Mouse (Mus musculus): ENCODE data around the gene Sfxn5.

Sfxn5 gene

DNA sequence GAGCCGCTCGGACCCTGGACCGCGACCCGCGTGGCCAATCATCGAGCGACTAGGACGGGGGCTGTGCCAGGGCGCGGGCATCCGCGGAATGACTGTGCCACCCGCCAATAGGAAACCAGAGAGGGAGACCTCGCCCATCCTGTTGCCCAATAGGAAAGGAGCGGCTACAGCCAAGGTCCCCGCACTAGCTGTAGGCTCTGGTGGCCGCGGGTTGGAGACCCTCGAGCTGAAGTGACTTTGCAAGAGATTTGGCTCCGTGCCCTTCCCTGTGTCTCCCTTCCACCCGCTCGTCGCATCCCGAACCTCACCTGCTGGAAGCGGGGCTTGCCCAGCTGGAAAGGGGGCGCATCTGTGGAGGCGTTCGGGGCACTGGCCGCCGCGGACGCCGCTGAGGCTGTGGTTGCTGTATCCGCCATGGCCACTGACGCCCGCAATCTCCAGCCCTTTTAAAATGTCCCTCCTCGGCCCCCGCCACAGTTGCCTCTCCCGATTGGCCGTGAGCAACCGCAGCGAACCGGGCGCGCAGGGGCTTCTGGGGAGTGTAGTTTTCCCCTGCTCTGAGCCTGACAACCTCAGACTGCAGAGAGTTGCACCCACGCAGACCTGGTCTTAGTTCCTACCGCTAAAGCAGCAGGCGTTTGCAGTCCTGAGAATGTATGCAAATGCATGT lies at the start of gene Sfxn5:
Gene Sfxn5, minus strand, starts transcription at position 423 of the 670 bp plus-strand sequence.
- peak; percentile 95 for DNase-seq (ENCODE audit: low spot score)

DNA sequence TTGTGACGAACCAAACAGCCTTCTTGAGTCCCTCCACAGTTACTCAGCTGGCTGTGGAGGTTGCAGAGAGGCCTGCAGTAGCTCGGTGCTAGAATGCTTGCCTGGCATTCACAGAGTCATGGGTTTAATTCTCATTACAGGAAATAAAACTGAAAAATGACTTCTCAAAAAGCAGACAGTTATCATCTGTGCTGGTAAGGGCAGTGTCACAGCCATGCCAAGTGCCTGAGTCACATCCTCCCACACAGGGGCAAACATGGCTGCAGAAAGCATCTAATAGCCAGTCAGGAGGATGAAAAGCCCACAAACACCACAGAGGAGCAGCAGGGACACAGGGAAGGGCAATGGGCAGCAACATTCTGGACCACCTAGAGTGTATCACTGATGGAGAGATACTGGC lies 49.6 kb upstream of the Sfxn5 start:
- no peak for DNase-seq (ENCODE audit: low spot score)

DNA sequence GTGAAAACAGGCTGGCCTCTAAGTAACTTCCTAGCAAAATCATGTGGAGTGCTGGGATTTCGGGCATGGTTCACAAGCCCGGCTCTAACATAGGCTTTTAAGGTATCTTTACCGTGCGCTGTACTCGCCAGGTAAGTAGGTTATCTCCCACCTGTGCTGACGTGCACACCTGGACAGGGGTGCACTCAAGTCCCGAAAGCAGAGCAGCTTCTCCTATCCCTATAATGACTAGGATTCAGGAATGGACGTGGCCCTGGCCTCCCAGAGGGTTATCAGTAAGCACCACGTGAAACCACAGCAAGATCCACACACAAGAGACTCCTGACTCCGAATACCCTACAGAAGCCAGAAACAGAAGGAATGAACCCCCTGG lies 48.4 kb upstream of the Sfxn5 start:
- DNase-seq (ENCODE audit: low spot score), result no peak

DNA sequence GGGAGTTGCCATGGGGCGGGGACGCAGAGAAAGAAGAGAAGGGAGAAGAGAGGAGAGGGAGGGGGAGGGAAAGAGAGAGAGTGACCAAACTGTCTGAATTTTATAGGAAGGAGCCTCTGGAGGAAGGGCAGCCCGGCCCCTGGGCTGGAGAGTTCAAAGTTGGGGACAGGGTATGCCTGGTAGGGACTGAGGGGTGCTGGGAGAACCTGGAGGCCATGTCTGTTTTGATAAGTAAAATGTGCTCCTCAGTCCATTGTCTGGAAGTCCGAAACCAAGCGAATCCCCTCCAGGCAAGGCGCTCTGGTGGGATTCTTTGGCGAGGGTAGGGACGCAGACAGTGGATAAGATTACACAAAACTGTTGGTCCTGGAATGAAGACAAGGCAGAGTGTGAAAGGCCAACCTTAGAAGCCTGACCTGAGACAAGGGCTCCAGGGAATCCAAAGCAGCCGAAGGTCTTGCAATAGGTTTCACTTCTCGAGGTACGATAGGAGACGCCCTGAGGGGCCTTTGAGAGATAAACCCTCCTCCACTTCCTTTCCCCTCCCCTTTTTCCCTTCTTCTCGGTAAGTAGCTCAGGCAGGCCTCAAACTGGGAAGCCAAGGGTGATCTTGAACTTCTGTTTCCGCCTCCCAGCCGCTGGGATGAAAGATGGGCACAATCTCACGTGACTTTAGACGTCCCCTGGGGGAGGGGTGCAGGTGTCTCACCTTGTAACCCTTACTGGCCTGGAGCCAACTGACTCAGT lies 47.9 kb upstream of the Sfxn5 start:
- no peak for DNase-seq (ENCODE audit: low spot score)

DNA sequence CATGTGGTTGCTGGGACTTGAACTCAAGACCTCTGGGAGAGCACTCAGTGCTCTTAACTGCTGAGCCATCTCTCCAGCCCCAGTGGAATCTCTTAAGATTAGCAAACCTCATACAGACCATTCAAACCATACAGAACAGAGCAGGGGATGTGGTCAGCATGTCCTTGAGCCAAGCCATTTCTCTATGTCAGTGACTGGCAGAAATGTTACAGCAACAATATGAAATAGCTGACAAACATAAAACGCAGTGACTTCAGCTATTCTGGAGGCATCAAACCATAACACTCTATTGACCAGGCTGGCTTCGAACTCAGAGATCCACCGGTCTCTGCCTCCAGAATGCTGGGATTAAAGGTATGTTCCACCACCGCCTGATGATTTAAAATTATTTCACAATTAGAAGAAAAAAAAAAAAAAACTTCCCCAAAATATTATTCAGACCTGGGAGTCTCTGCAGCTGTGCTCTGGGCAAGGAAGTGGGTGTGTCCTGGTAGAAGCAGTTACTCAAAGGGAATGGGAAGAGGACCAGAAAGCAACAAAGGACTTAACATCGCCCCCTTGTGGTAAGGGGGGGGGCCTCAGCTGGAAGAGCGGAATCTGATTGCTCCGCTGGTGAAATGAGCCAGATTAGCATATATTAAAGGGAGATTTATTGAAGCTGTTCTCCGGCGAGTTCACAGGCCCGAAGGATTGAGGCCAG lies 47.1 kb upstream of the Sfxn5 start:
- peak; percentile 91 for DNase-seq (ENCODE audit: low spot score)

DNA sequence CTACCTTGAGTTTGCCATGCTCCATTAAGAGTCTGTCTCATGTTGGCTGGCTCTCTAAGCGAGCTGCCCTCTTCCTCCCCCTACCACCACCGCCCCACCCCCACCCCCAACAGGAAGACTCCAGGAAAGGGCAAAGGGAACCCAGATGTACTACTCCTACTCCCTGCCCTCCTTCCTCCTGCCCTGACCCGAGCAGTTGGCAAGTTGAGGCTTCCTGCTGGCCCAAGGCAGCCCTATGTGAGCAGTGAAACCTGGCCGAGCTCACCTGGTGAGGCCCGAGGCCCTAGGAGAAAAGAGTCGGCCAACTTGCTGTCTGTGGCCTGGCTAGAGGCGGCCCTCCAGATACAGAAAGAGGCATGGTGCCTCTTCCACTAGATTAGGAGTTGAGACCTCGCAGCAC lies 45.4 kb upstream of the Sfxn5 start:
- no peak for DNase-seq (ENCODE audit: low spot score)

DNA sequence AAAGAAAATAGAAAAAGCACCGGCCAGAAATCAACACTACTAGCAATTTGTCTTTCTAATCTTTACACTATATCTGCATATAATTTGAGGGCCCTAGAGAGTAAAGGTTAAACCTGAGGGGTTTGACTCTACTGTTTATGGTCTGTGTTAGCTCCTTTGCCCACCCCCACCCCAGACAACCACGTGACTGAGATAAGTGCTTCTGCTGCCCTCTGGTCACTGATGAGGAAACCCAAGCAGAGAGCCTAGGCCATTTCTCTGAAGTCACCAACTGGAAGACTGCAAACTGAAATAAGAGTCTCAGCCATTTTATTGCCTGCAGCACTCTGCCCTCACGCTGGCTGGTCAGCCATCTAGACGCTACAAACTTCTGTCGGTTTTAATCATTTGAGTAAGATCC lies 44.7 kb upstream of the Sfxn5 start:
- no peak for DNase-seq (ENCODE audit: low spot score)

DNA sequence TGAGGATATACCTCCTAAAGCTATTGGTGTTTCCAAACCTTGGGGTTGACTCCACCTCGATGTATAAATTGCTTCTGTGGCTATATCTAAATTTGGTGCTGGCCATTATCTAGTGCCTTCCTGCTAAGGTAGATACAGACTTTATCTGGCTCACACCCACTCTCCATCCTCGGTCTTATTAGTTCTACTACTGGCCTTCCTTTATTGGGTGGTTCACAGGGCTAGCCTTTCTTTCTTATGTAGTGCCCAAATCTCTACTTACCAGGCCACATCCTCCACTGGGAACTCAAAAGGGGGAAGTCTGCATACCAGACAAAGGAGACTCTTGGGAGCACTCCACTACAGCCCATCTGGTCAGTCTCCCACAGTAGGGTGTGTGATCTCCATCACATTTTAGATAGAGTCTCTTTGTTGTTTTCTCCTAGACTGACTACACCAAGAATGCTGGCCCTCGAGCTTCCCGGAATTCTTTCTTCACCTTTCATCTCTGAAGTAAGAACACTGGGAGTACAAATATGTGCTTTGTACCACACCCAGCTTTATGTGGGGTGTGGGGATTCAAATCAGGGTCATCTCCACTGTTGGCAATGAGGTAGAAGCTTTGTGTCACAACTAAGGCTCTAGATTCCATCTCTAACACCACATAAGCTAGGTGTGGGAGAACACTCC lies 44.0 kb upstream of the Sfxn5 start:
- DNase-seq (ENCODE audit: low spot score), result no peak

DNA sequence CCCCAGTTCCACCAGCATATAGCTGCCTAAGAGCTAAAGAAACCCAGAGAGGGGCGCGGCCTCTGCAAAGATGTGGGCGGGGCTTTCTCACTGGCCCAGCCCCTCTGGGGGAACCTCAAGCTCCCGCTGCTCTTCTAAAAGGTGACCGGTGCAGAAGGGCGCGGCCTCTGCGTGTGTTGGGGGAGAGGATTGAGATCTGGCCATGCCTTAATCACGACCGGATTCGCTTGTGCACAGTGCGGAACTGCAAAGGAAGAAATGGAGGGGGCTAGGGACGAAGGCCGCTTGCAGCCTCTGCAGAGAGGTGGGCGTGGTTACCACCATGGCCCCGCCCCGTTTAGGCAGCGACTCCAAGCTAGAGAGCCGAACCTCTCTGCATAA lies 41.5 kb upstream of the Sfxn5 start:
- peak; percentile 99 for DNase-seq (ENCODE audit: low spot score)

DNA sequence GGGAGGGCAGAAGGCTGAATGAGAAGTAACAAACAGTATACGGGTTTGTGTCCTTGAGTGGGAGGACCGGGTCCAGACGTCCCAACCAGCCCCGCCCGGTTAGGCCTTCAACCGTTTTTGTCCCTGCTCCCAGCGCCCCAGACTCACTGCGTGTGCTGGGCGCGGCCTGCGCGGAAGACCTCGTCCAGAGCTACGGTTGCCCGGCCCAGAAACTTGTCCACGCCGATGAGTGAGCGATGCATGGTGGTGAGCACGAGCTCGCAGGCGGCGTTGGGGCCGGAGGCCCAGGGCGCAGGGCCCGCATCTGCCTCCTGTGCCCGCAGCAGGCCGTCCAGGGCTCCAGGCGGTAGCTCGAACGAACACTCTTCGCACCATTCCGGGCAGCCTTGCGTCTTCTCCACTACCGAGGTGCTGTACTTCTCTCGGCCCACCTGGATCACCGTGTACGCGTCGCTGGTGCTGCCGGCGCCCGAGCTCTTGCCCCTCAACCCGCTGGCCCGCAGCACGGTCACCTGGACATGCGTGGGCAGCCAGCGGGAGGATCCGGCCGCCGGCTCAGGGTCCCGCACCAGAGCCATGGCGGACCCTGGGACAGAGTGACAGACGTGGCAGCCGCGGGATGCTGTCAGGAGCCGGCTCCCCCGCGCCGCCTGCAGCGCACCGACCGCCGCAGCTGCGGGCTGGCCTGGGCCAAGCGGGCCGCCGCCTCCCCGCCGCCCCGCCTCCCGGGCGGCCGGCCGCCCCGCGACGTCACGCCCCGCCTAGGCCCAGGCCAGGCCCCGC lies 40.9 kb upstream of the Sfxn5 start, which contains the start of gene Rab11fip5:
Gene Rab11fip5, minus strand, starts transcription at position 684 of the 783 bp plus-strand sequence.
- DNase-seq (ENCODE audit: low spot score), result peak; percentile 44

DNA sequence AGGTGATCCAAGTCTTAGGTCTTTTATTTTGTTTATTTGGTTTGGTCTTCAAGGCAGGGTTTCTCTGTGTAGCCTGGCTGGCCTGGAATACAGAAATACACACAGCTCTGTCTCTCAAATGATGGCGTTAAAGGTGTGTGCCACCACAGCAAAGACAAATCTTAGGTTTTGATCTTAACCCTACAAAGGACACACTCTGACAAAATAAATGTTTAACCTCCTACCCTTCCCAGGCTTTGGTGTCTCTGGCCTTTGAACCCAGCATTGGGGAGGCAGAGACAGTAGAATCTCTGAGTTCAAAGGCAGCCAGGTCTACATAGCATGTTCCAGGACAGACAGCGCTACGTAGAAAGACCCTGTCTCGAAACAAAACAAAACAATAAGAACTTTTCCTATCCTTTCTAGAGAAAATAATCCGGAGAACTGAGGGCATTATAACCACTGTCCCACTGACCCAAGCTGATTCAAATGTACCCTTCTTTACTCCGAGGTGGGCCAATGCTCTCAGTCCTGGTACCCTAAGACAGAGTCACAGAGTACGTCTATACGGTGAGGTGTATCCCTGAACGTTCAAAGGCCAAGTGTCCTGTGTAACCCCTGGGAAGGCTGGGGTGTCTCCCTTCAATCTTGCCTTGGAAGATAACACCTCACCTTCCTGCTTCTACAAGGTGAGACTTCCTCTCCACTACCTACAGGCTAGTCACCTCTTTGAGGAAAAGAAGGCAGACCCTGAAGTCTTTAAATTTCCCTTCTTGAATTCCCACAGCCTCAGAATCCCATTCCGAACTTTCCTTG lies 40.0 kb upstream of the Sfxn5 start:
- no peak for DNase-seq (ENCODE audit: low spot score)

DNA sequence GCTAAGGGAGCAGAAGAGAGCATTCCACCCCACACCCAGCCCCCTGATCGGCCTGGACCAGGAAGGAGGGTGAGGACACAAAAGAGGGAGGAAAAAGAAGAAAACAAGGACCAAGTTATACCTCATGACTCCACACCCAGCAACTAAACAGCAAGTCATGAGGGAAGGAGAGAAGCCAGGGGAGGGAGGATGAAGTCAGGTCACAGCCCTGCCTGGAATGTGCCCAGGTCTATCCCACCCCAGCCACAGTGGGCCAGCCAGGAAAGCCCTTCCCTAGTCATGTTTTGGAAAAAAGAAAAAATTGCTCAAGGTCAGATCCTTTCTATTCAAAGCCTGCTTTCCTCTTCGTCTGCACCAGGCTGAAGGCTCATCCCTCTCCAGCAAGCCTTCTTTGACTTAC lies 39.3 kb upstream of the Sfxn5 start:
- no peak for DNase-seq (ENCODE audit: low spot score)

DNA sequence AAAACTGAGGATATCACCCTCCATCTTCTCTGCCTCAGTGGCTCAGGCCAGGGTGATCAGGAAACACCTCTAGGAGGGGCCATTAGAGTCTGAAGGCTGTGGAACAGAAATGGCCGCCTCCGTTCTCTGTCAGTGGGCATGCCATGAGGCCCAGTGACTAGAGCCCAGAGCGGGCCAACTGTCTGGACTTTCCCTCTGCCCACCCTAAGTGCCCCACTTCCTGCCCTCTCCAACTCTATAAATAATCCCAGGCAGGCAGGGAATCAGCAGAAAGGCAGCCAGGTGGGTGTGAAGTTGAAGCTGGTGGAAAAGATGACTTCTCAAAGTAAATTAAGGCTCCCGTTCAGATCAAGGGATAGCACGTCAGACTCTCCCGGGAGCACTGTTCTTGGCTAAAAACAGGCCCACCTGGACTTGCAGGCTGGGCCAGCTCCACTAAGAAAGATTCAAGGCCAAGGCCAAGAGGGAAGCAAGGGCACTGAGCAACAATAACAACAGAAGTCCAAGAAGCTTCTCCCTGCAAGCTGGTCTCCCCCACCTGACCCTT lies 38.7 kb upstream of the Sfxn5 start:
- no peak for DNase-seq (ENCODE audit: low spot score)

DNA sequence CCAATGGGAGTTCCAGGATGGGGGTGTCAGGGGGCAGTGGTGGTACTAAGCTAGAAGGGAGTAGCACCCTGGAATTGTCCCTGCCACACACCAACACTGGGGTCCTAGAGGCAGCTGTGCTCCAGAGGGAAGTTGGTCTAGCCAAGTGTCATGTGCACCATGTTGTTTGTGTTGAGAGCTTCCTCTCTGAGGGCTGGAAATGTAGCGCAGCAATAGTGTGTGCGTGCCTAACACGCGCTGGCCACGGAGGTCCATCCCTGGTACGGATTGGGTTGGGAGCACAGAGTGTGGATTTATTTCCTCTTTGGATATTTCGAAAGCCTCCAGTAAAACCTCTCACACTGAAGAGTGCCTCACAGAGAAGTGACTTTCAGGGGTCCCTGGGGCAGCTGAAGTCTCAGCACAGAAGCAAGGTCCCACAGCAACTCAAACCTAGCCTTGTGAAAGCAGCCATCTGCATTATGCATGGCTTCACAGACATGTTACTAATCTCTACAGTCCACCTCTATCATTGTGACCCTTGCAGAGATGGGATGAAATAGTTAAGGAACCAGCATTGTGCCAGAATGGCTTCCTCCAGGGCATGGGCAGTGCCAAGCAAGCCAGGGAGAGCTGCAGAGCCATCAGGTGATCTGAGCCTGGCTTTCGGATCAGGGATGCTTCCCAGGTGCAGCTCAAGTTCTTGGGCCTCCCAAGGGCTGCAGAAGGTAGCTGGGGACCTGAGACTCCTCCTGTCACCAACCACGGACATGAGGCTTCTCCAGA lies 37.6 kb upstream of the Sfxn5 start:
- DNase-seq (ENCODE audit: low spot score), result no peak

DNA sequence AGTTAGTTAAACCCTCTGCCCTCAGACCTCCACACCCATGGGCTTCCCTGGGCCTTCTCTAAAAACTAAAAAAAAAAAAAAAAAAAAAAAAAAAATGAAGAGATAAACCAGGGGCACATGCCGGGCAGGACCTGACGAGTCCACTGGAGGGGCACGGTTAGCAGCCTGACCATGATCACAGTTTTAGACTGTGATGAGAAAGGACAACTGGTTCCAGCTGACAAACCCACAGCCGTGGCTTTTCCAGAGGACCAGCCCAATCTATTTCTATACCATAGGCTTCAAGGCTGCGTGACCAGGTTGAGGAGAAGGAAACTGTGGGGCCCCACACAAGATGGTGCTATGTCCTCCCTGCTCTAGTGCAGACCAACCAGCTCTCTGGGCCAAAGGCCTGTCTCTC lies 36.8 kb upstream of the Sfxn5 start:
- DNase-seq (ENCODE audit: low spot score), result no peak

DNA sequence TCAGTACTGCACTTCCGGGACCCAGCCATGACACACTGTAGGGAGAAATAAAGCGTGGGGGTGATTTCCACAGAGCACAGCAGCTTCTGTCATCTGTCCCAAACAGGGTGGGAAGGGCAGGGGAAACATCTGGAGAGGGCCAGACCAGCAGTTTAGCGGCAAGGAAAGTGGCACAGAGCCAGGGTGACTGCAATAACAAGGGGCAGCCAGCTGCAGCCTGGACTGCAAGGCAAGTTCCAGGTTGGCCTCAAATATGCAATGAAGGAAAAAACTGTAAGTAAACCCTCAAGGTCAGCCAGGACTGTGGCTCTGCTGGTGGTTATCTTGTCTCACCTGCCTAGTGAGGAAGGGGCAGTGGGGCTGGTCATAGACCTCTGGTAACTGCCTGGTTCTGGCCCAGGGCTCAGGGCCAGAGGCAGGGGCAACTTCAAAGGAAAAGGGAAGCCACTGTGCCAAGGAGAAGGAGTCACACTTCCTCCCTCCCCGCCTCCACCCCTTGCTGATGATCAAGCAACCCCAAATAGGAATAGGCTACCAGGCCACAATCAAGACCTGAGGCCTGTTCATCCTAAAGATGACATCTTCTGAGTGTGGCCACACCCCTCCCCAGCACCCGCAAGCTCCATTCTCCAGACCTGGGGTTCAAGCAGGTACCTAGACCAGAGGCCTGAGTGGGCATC lies 36.1 kb upstream of the Sfxn5 start:
- DNase-seq (ENCODE audit: low spot score), result no peak

DNA sequence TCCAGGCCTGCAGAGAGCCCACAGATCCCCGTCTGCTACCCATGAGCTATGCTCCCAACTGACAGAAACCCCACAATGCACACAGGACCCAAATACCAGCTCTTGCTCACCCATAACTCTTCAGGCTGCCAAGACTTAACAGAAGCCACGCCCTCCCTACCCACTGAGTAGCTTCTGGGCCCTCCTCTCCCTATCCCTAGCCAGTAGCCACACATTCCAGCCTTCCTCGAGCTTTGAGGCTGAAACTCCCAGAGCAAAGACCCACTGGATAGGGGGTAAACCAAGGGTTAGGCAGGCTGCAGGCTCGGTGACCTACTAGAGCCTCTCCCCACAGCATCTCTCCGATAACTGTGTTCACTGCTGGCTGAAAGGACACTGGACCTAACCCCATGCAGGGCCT lies 35.5 kb upstream of the Sfxn5 start:
- DNase-seq (ENCODE audit: low spot score), result no peak

DNA sequence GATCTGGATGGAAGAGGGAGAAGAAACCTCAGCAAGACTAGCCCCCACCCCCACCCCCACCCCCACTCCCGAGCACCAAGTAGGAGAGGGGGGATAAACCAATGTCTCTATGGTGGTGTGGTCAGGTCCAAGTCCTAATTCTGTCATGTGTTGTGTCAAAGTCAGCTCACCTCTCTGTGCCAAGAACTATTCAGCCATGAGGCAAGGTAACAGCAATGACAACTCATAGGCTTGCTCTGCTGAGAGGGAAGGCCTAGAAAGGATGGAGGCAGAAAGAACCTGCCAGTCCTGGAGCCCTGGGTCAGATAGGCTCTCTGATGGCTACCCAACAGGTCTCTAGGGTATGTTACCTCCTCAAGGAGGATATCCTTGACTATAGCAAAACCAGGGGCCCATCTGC lies 34.9 kb upstream of the Sfxn5 start:
- no peak for DNase-seq (ENCODE audit: low spot score)

DNA sequence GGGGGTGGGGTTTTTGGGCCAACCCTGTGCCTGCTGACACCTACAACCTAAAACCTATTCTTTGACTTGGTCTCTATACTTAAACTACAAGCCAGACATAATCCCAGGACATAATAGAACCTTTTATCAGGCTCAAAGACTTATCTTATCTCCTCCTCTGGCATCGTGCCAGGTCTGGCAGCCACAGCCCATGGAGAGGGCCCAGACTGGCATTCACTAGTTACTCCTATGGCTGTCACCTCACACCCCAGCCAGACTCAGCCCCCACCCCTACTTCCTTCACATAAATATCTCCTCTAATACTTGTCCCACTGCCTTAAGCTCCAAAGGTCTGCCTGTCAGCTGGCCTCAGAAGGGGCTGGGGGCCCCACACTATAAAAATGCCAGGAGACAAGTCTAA lies 33.2 kb upstream of the Sfxn5 start:
- no peak for DNase-seq (ENCODE audit: low spot score)

Measured in retina, embryonic 14.5 days (tissue).